In genomic region chr9:61840353-61840752, GRCm38 (mm10) we compare ENCODE assay signal across 29 mouse cellular contexts.
DNase-seq lines count a peak whose midpoint lies in the region; ATAC-seq and TF ChIP-seq lines count a peak whose summit lies in the region.
"Had no signal": no experiment of that assay in that cellular context is flagged by ENCODE, and none has a peak within 500 bp of the region (broad histone marks: within the 10 kb centered on the region; RNA-seq: fewer than 3 reads in every experiment).

No protein-coding gene starts in this region.

- H3K4me3 ChIP-seq in lung, embryonic 14.5 days (ENCODE audit: low read depth, low read length) = no peak overlapping the region
- H3K4me3 ChIP-seq in lung, postnatal 0 days (ENCODE audit: low read depth, low read length) = no peak overlapping the region
- no peak overlapping the region for H3K4me3 ChIP-seq in lung, adult 2 months (replicated peaks; ENCODE audit: extremely low read depth, low read depth, low read length)
- H3K4me3 ChIP-seq in stomach, embryonic 15.5 days (replicated peaks) = no peak overlapping the region
- no peak overlapping the region for H3K4me3 ChIP-seq in heart, adult 2 months
- H3K4me3 ChIP-seq: embryonic facial prominence, embryonic 12.5 days; embryonic facial prominence, embryonic 15.5 days; gastrocnemius, adult 2 months; heart, embryonic 12.5 days; heart, embryonic 15.5 days had no signal

- ATAC-seq in lung, embryonic 14.5 days (ENCODE audit: insufficient read depth) = no peak
- peak; percentile 39 for ATAC-seq in lung, postnatal 0 days
- peak; percentile 69; the same call in 1 of the 2 replicates for ATAC-seq in stomach, embryonic 15.5 days (ENCODE audit: insufficient read depth, low FRiP score, low read depth)
- ATAC-seq: forebrain, embryonic 14.5 days; forebrain, postnatal 0 days; Patski had no signal

- no peak overlapping the region for H3K9ac ChIP-seq in lung, embryonic 14.5 days
- H3K9ac ChIP-seq in lung, postnatal 0 days (replicated peaks; ENCODE audit: low read depth) = no peak overlapping the region
- no peak overlapping the region for H3K9ac ChIP-seq in stomach, embryonic 15.5 days
- H3K9ac ChIP-seq in heart, adult 2 months (ENCODE audit: low read depth, low read length) = no peak overlapping the region
- H3K9ac ChIP-seq: embryonic facial prominence, embryonic 12.5 days; embryonic facial prominence, embryonic 15.5 days; forebrain, postnatal 0 days; heart, embryonic 12.5 days; heart, embryonic 15.5 days; hindbrain, embryonic 14.5 days had no signal

- no peaks in the 10 kb centered on the region for H3K79me2 ChIP-seq in heart, adult 2 months (replicated peaks; ENCODE audit: control insufficient read depth, insufficient read depth, low read length)

- peaks cover 5% of the 10 kb centered on the region; the same call in 1 of the 2 replicates for H3K4me1 ChIP-seq in lung, embryonic 14.5 days (ENCODE audit: insufficient read depth)
- no peaks in the 10 kb centered on the region for H3K4me1 ChIP-seq in lung, postnatal 0 days (ENCODE audit: insufficient read depth, low read depth, low read length)
- H3K4me1 ChIP-seq in lung, adult 2 months (ENCODE audit: control insufficient read depth, insufficient read depth, low read length) = no peaks in the 10 kb centered on the region
- H3K4me1 ChIP-seq in stomach, embryonic 15.5 days = no peaks in the 10 kb centered on the region
- H3K4me1 ChIP-seq in heart, adult 2 months (ENCODE audit: control insufficient read depth, insufficient read depth, low read length) = no peaks in the 10 kb centered on the region
- H3K4me1 ChIP-seq: embryonic facial prominence, embryonic 12.5 days; embryonic facial prominence, embryonic 15.5 days; heart, embryonic 12.5 days; heart, embryonic 15.5 days had no signal

- WGBS in lung, embryonic 14.5 days = 51% methylated on average over 7 of the region's 7 CpGs
- WGBS in lung, postnatal 0 days = 44% methylated on average over 7 of the region's 7 CpGs
- 45% methylated on average over 7 of the region's 7 CpGs for WGBS in lung, adult 2 months
- 39% methylated on average over 7 of the region's 7 CpGs for WGBS in stomach, embryonic 15.5 days
- WGBS in heart, adult 2 months = 93% methylated on average over 7 of the region's 7 CpGs

- H3K36me3 ChIP-seq in lung, embryonic 14.5 days (ENCODE audit: insufficient read depth) = no peaks in the 10 kb centered on the region
- H3K36me3 ChIP-seq in lung, postnatal 0 days (ENCODE audit: insufficient read depth, low read length) = no peaks in the 10 kb centered on the region
- H3K36me3 ChIP-seq in stomach, embryonic 15.5 days = no peaks in the 10 kb centered on the region
- no peaks in the 10 kb centered on the region for H3K36me3 ChIP-seq in heart, adult 2 months (ENCODE audit: control insufficient read depth, insufficient read depth, low read length)
- H3K36me3 ChIP-seq: embryonic facial prominence, embryonic 12.5 days; embryonic facial prominence, embryonic 15.5 days; G1E; heart, embryonic 12.5 days; heart, embryonic 15.5 days had no signal

- no peaks in the 10 kb centered on the region for H3K27me3 ChIP-seq in lung, embryonic 14.5 days (ENCODE audit: insufficient read depth, low read length)
- H3K27me3 ChIP-seq in lung, postnatal 0 days (replicated peaks; ENCODE audit: insufficient read depth, low read length) = 0 out of 2 replicates have a peak, but pooled peaks cover 7% of the 10 kb centered on the region
- H3K27me3 ChIP-seq in stomach, embryonic 15.5 days (replicated peaks) = no peaks in the 10 kb centered on the region
- no peaks in the 10 kb centered on the region for H3K27me3 ChIP-seq in heart, adult 2 months (ENCODE audit: control insufficient read depth, insufficient read depth, low read length)
- H3K27me3 ChIP-seq: CH12.LX; embryonic facial prominence, embryonic 12.5 days; embryonic facial prominence, embryonic 15.5 days; heart, embryonic 12.5 days; heart, embryonic 15.5 days; Patski had no signal

- intact Hi-C loops in heart, adult 2 months (cut with DNase I) = no loop called here

- H3K4me2 ChIP-seq in lung, embryonic 14.5 days = no peak overlapping the region
- no peak overlapping the region for H3K4me2 ChIP-seq in lung, postnatal 0 days (replicated peaks; ENCODE audit: low read depth, low read length)
- H3K4me2 ChIP-seq in stomach, embryonic 15.5 days = no peak overlapping the region
- H3K4me2 ChIP-seq: embryonic facial prominence, embryonic 12.5 days; embryonic facial prominence, embryonic 15.5 days; heart, embryonic 12.5 days; heart, embryonic 15.5 days; hindbrain, embryonic 14.5 days had no signal

- no peak for TF ChIP-seq POLR2A in lung, adult 2 months (IDR thresholded peaks at IDR 0.05; ENCODE audit: borderline replicate concordance, extremely low read depth, low read depth, low read length)
- TF ChIP-seq POLR2A in heart, adult 2 months (IDR thresholded peaks at IDR 0.05; ENCODE audit: insufficient read depth, low read depth, low read length) = no peak

- H3K9me3 ChIP-seq in lung, embryonic 14.5 days (ENCODE audit: low read depth, low read length) = no peaks in the 10 kb centered on the region
- H3K9me3 ChIP-seq in lung, postnatal 0 days (ENCODE audit: low read length) = no peaks in the 10 kb centered on the region
- no peaks in the 10 kb centered on the region for H3K9me3 ChIP-seq in stomach, embryonic 15.5 days
- H3K9me3 ChIP-seq: embryonic facial prominence, embryonic 12.5 days; embryonic facial prominence, embryonic 15.5 days; G1E; heart, embryonic 12.5 days; heart, embryonic 15.5 days had no signal

- no peak overlapping the region for H3K27ac ChIP-seq in lung, embryonic 14.5 days (ENCODE audit: low read depth)
- no peak overlapping the region for H3K27ac ChIP-seq in lung, postnatal 0 days (ENCODE audit: low read length)
- H3K27ac ChIP-seq in stomach, embryonic 15.5 days = no peak overlapping the region
- H3K27ac ChIP-seq in heart, adult 2 months = no peak overlapping the region
- H3K27ac ChIP-seq: embryonic facial prominence, embryonic 12.5 days; embryonic facial prominence, embryonic 15.5 days; gastrocnemius, adult 2 months; heart, embryonic 15.5 days; hindbrain, embryonic 14.5 days had no signal

- no peak for TF ChIP-seq EP300 in lung, postnatal 0 days (IDR thresholded peaks at IDR 0.05)
- TF ChIP-seq EP300 in heart, adult 2 months (IDR thresholded peaks at IDR 0.05; ENCODE audit: insufficient read depth, low read depth, low read length) = no peak

- DNase-seq in lung, embryonic 14.5 days = peak; percentile 41
- no peak for DNase-seq in lung, postnatal 10 days
- DNase-seq in lung, postnatal 0 days (ENCODE audit: low spot score) = peak; percentile 57
- DNase-seq in lung, adult 2 months = no peak
- DNase-seq in heart, postnatal 4 days = no peak
- no peak for DNase-seq in heart, adult 2 months
- DNase-seq: adrenal gland, postnatal 10 days; adrenal gland, postnatal 36 days; B cell, adult 2 months; cerebellum, adult 11 months; cerebellum, adult 2 months; cerebellum, adult 9-11 months; cerebellum, postnatal 25 days; forebrain, postnatal 0 days; gastrocnemius, adult 2 months; gastrocnemius, postnatal 14 days; heart, adult 11 months; heart, postnatal 10 days; heart, postnatal 36 days had no signal

- no peak for TF ChIP-seq CTCF in lung, embryonic 14.5 days (IDR thresholded peaks at IDR 0.05; ENCODE audit: low read depth)
- TF ChIP-seq CTCF in lung, postnatal 0 days (IDR thresholded peaks at IDR 0.05) = no peak
- no peak for TF ChIP-seq CTCF in lung, adult 2 months (IDR thresholded peaks at IDR 0.05; ENCODE audit: insufficient read depth, low read length)
- no peak for TF ChIP-seq CTCF in heart, adult 2 months (IDR thresholded peaks at IDR 0.05)

Comparison
In these comparisons a context has a peak if more than half of its experiments do, and no peak if none do; other contexts are left out.
1. DNase-seq: peak in lung, embryonic 14.5 days (single experiment) and lung, postnatal 0 days (single experiment); none in lung, postnatal 10 days (single experiment), lung, adult 2 months (single experiment), heart, postnatal 4 days (single experiment) and heart, adult 2 months (0 of 2).